Mouse (Mus musculus) c-Kit-positive CD71-positive TER-119-negative erythroid progenitor cells, embryonic 14.5 days (primary cell): ENCODE measurements around the gene Hist1h2bm.

Source experiments
- DNase-seq: peaks from one replicate; pipeline ENCODE4 v3.0.0-alpha.2; 2013; ENCODE audit warnings: low read depth

The Hist1h2bm gene

DNA sequence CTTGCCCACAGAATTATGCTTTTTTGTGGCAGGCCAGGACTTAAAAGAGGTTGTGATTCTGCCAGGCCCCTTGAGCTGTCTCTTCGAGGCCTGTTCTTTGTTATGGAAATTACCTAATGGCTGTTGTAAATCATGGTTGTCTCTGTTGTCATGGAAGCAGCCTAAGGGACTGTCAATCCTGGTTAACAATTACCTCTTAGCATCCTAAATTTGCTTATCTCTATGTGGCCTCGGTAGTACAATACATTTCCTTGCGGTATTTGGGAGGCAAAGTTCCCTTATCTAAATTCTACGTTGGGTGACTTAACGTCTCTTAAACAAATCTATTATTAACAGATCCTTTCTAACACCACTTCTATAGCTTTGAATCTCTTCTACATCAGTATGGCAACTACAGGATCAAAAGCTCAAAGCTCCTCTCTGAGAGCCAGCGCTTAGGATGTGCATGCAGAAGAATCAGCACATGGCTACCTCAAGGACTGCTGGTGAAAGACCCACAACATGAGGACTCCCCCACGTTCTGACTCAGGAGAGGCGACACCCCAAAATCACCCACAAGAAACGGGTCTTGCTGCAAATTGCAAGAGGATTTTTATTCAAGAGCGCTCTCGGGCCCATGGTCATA is 6.2 kb downstream of the Hist1h2bm start:
- no peak for DNase-seq

DNA sequence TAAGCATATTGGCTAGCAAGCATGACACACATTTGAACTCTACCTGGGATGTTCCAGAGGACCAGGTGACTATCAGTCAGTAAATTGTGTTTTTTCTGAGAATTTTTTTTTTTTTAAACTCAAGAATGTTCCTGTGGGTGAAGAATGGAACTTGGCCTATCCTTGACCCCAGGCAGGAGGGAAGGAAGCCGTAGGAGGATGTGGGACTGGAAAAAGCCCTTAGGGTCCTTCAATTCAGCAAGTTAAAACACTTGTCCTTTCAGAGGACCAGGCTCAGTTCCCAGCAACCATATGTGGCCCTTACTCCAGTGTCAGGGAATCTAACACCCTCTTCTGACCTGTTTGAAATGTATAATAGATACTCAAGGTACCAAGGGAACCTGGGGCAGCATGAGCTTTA is 7.7 kb downstream of the Hist1h2bm start:
- DNase-seq = no peak

DNA sequence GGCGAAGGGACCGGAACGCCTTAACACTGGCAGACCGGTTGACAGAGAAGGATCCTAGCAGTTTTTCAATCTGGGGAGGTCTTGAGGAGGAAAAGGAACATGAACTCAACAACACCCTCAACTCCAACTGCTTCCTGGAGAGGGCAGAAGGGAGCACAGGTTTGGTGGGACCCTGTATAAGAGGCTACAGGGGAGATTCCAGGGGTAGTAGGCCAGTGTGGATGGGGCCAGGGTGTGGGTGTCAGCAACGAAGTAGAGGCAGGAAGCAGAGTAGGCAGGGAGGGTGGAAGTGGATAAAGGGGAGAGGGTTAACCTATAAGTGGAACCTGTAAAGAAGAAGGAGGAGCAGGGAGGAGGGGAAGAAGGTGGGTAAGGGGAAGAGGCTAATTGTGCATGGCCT is 11.6 kb downstream of the Hist1h2bm start:
- DNase-seq = no peak

DNA sequence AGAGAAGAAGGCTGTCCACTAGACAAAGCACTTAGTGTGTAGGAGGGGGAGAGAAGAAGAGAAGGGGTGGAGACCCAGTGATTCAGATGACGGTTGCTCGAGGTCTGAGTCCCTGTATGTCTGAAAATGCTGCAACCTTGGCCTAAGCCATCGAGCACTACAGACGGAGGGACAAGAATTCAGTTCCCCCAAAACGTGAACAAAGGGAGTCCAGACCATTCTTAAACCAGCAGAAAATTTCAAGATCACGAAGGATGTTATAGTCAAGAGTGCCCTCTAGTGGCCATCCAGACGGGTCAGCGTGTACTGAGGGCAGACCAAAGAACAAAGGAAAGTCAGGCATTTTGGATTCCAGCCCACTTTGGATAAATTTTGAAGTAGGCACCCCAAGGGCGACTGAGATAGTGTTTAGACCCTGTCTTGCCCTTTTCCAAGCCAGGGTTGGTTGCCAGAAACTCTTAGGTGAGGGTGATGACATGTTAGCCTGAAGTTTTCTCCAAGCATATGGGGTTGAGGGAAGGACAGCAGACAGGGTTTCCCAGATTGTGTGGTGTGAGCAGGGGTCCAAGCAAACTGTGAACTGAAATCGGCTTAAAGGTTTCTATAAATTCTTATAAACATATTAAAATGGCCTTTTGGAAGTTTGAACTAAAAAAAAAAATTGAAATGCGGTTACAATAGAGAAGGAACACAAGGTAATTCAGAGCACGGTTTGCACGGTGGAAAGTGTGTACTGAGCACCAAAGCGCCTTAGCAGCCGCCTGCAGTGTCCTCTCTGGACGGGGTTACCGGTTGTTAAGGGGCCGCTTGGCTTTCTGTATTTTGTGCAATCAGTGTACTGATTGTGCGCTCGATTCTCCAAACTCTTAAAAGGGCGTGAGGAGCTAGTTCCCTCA is 12.4 kb downstream of the Hist1h2bm start:
- peak; percentile 85 for DNase-seq

DNA sequence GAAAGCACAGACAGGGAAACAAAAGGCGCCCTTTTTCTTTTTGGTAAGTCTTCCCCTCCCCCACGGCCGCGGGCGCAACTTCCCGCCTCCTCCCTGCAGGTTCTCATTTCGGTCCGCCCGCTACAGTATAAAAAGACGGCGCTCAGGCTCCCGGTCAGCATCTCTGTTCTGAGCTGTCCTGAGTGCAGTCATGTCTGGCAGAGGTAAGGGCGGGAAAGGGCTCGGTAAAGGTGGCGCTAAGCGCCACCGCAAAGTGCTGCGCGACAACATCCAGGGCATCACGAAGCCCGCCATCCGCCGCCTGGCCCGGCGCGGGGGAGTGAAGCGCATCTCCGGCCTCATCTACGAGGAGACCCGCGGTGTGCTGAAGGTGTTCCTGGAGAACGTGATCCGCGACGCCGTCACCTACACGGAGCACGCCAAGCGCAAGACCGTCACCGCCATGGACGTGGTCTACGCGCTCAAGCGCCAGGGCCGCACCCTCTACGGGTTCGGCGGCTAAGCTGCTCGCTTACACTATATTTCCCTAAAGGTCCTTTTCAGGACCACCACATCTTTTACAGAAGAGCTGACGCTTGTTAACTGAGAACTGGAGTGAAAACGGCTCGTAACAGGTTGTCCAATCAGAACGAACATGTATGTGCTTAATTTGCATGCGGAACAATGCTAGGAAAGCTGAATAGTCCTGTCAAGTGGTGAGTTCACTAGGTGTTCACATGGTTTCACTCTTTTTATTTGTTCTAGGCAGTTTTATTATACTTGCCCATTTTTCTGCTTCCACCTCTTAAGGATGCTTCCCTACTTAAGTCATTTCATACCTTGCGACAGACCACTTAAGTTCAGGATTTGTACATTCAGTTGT is 13.3 kb downstream of the Hist1h2bm start, which contains the start of gene Hist1h4j:
TSS of gene Hist1h4j (plus strand) at position 159 of the 862 bp plus-strand sequence.
- DNase-seq = peak; percentile 80

DNA sequence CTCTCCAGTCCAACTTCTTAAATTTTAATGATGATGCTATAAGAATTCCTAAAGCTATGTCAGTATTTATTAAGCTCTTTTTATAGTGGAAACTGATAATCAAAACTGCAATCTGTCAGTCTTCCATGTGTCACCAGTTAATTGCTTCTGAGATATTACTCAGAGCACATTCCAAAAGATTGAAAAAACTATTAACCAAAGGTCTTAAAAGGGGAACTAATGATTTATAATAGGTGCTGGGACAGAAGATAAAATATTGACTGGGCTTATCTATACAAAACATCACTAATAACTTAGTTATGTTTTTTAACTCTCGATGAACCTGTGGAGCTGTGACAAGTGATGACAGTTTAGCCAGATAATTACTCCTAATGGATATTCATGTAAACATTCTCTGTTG is 23.2 kb downstream of the Hist1h2bm start:
- DNase-seq = no peak

DNA sequence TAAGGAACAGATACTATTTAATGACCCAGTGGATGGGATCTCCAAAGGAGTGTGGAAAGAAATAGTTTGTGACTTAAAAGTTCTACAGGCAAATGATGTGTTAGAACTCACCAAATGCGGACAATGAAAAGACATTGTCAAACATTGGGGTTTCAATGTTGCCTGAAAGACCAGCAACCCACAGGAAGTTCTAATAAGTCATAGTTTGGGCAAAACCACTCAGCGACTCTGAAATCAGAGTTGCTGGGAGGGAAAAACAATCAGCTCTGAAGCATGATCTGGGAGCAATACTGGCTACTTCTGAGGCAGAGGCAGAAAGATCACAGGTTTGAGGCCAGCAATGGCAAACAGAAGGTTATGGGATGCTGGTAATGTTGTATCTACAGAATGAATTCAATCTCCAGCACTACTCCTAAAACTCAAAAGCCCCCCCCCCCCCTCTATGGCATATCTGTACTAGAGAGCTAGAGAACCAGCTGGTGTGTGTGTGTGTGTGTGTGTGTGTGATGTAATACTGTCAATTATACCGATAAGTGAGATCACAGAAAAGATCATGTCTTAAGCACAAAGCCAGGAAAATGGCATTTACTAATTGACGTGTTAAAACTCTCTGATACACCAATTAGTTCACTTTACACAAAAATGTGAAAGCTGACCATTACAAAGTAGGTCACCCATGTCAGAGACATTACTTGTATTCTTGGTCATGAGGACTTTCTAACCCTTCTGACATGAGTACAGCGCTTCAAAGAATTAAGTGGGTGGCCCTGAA is 27.7 kb downstream of the Hist1h2bm start:
- DNase-seq = peak; percentile 55

DNA sequence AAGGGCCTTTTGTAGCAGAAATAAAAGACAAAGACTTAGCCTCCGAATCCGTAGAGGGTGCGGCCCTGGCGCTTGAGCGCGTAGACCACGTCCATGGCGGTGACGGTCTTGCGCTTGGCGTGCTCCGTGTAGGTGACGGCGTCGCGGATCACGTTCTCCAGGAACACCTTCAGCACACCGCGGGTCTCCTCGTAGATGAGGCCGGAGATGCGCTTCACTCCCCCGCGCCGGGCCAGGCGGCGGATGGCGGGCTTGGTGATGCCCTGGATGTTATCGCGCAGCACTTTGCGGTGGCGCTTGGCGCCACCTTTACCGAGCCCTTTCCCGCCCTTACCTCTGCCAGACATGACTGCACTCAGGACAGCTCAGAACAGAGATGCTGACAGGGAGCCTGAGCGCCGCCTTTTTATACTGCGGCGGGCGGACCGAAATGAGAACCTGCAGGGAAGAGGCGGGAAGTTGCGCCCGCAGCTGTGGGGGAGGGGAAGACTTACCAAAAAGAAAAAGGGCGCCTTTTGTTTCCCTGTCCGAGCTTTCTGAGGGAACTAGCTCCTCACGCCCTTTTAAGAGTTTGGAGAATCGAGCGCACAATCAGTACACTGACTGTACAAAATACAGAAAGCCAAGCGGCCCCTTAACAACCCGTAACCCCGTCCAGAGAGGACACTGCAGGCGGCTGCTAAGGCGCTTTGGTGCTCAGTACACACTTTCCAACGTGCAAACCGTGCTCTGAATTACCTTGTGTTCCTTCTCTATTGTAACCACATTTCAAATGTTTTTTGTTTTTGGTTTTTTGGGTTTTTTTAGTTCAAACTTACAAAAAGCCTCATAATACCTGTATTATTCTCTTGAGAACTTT is 28.5 kb downstream of the Hist1h2bm start, which contains the start of gene Hist1h4k:
TSS of gene Hist1h4k (minus strand) at position 347 of the 859 bp plus-strand sequence.
- DNase-seq = peak; percentile 84

DNA sequence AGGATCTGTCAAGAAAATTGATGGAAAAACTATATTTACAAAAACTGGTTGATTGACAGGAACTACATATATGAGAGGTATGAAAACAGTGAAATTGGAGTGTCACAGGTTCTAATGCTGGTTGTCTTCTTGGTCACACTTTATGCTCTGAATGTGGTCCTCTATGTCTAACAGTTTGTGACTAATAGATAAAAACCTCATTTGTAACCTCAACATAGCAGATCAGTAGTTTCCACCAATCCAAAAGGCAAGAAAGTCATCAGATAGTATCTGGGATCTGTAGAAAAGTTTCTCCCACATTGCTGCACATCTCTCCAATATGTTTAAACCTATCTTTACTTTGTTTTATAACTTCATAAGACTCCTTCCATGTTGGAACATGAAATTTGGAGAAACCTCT is 29.6 kb downstream of the Hist1h2bm start:
- DNase-seq = no peak

DNA sequence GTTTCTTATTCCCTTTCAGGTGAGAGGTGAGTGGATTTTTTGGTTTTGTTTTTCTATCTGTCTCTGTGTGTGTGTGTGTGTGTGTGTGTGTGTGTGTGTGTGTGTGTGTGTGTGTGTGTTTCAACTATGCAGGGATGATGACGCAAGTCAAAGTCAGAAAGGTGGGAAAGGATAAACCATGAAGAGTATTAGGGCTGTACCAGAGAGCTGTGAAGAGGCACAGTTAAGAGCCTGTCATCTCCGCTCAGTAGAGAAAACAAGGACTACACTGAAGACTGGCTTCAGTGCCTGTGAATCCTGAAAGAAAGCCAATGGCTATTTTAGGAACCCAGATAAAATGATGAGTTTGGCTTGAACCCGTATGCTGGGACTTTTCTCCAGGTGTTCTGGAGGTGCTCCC is 30.0 kb downstream of the Hist1h2bm start:
- no peak for DNase-seq

DNA sequence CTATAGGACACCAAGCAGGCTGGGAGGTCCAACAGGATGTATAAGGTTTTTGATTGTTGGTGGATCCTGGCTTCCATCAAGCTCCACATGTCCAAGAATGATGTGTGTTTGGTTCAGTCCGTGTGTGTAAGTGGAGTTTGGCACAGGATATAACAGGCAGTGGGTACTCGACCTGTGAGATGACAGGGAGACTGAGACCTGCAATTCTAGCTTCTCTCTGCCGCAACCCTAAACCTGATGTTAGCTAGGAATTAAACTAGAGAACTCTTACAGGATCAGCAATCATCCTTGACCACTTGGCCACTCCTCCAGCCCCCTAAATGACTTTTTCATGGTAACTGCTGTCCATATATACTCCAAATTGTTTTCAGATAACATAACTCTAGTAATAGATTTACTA is 30.5 kb downstream of the Hist1h2bm start:
- no peak for DNase-seq

DNA sequence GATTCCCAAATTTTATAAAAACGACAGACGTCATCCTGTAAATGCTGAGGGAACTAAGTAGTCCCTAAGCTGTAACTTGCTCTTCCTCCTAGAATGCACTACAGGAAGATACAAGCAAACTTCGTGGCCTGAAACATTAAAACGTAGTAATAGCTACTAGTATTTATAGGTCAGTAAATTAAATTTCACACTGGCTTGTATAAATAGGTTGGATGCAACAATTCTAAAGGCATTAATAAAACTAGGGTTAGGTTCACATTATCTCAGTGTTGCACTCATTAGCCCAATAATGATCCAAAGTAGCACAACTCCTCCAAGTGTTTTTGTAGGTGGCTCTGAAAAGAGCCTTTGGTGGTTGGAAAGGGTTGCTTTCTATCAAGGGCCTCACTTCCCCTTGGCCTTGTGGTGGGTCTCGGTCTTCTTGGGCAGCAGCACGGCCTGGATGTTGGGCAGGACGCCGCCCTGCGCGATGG is 31.2 kb downstream of the Hist1h2bm start:
- peak; percentile 54 for DNase-seq

DNA sequence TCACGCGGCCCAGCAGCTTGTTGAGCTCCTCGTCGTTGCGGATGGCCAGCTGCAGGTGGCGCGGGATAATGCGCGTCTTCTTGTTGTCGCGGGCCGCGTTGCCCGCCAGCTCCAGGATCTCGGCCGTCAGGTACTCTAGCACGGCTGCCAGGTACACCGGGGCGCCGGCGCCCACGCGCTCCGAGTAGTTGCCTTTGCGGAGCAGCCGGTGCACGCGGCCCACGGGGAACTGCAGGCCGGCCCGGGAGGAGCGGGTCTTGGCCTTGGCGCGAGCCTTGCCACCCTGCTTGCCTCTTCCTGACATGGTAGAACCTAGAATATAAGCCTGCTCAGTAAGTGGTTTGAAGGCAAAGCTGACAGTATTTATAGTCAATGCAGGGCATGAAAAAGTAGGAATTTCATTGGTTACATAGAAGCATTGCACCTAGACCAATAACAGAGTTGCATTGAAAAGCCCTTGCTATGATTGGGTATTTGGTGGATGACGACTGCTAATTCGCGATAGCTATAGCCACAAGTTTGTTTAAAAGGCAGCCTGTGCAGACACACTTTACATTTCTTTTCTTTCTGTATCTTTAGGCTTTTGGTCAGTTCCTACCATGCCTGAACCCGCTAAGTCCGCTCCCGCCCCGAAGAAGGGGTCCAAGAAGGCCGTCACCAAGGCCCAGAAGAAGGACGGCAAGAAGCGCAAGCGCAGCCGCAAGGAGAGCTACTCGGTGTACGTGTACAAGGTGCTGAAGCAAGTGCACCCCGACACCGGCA is 31.9 kb downstream of the Hist1h2bm start, which contains the start of the genes Hist1h2ak and Hist1h2bn:
TSS of gene Hist1h2ak (minus strand) at position 304 of the 762 bp plus-strand sequence.
TSS of gene Hist1h2bn (plus strand) at position 600 of the 762 bp plus-strand sequence.
- peak; percentile 96 for DNase-seq

DNA sequence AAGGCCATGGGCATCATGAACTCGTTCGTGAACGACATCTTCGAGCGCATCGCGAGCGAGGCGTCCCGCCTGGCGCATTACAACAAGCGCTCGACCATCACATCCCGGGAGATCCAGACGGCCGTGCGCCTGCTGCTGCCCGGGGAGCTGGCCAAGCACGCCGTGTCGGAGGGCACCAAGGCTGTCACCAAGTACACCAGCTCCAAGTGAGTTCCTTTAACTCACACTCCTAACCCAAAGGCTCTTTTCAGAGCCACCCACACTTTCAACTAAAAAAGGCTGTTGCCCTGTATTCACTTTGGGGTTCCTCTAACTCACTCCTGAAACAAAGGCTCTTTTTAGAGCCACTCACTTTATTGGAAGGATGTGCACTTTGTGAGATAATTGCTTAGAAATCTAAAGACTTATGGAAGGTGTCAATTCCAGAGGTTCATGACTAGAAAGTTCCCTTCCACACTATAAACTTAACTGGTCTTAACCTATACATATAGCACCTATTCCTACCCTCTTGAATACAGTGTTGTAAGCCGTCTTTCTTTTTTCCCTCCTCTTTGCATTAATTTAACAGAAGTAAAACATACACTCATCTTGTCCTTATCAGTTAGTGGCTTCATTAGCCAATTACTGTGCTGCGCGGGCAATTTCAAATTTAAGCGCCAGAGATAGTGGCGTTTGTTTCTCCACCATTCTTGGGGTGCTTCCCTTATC is 32.6 kb downstream of the Hist1h2bm start:
- DNase-seq = peak; percentile 86

DNA sequence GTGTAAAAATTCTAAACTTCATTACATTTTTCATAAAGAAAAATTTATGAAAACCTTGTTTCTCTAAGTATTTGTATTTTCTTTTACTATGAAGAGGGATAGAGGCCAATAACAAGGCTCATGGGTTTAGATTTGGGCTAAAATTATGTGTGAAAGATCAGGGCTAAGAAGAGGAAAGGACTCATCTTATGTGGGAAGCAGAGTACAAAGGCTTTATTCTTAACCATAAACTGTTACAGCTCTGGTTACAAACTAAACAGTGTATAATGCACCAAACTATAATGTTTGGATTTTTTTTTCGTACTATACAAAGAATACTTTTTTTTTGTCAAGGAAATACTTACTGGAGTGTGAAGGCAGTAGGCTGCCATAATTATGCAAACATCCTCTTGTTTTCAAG is 33.9 kb downstream of the Hist1h2bm start:
- no peak for DNase-seq
